Mouse (Mus musculus) adrenal gland, postnatal 10 days (tissue): ENCODE results near the gene Pde3b. TPM values are rescaled to one million over a fixed set of nuclear protein-coding genes. Genes with fewer than 3 reads are reported as not detected.

Experiments used
- total RNA-seq, 2 experiments: library from RNA; stranded (reverse); gene quantifications; 2 replicates each; pipeline ENCODE4 v1.2.3; 2021

The Pde3b gene
- total RNA-seq, 2 experiments from 2014 or later: 41.6 to 55.3 TPM

Other genes starting within 250 kb of the Pde3b start
- gene Copb1, start 160.6 kb upstream of the Pde3b start, total RNA-seq: 100 to 1,000 TPM; 101 to 116 TPM
- 100 to 1,000 TPM; 165 to 168 TPM for gene Psma1, start 139.2 kb upstream of the Pde3b start, total RNA-seq
- gene Cyp2r1, start 147.7 kb downstream of the Pde3b start, total RNA-seq: 1 to 10 TPM; 1.5 to 1.7 TPM
- gene Calca, start 221.1 kb downstream of the Pde3b start, total RNA-seq: under 1 TPM in 1 of 2 experiments, not detected in 1; 0.42 TPM